Mouse (Mus musculus) limb, embryonic 13.5 days (tissue): ENCODE data around the gene Nosip. TPM values are rescaled to one million over a fixed set of nuclear protein-coding genes. Genes with fewer than 3 reads are reported as not detected.
A peak's percentile ranks its signal among the peaks of the same experiment; 100 is the strongest.

Experiments used
- ATAC-seq: fragments of 200-750 bp; cut with Nextera tagmentation; 2 replicates; pipeline ENCODE4 v1.8.0; 2017; ENCODE audit warnings: low read depth, moderate number of reproducible peaks, moderate TSS enrichment; ENCODE audit not compliant: low FRiP score
- H3K27ac ChIP-seq: fragments of 300-500 bp; sonication (generic); 2 replicates; pipeline ENCODE4 v1.5.1; 2015; ENCODE audit warnings: inconsistent platforms, mild to moderate bottlenecking, moderate library complexity
- H3K27me3 ChIP-seq: fragments of 300-500 bp; sonication (generic); 2 replicates; pipeline ENCODE4 v1.6.1; 2015; ENCODE audit warnings: mild to moderate bottlenecking, inconsistent platforms
- H3K36me3 ChIP-seq: fragments of 300-500 bp; sonication (generic); 2 replicates; pipeline ENCODE4 v1.6.1; 2015; ENCODE audit warnings: inconsistent platforms, mild to moderate bottlenecking, moderate library complexity
- H3K4me1 ChIP-seq: fragments of 300-500 bp; sonication (generic); 2 replicates; pipeline ENCODE4 v1.6.1; 2015; ENCODE audit warnings: inconsistent platforms
- H3K4me2 ChIP-seq: fragments of 300-500 bp; sonication (generic); replicated peaks from 2 replicates; pipeline ENCODE4 v1.6.1; 2015; ENCODE audit warnings: inconsistent platforms, mild to moderate bottlenecking, moderate library complexity
- H3K4me3 ChIP-seq: fragments of 300-500 bp; sonication (generic); 2 replicates; pipeline ENCODE4 v1.5.1; 2015; ENCODE audit warnings: moderate library complexity, mild to moderate bottlenecking, inconsistent platforms
- H3K9ac ChIP-seq: fragments of 300-500 bp; sonication (generic); 2 replicates; pipeline ENCODE4 v1.6.1; 2015; ENCODE audit warnings: mild to moderate bottlenecking, inconsistent platforms
- H3K9me3 ChIP-seq: fragments of 300-500 bp; sonication (generic); 2 replicates; pipeline ENCODE4 v1.6.1; 2016; ENCODE audit warnings: inconsistent platforms
- WGBS: fragments of 180-500 bp; shearing (Covaris S2); methylation state at CpG from one replicate; pipeline ENCODE4 v1.1.7; 2015; 5-methylcytosine and 5-hydroxymethylcytosine counted together
- microRNA counts: library from miRNA; unstranded; fragments of <30 nt; microRNA quantifications from one replicate; lab custom pipeline; 2016
- microRNA-seq: library from miRNA; unstranded; fragments of <30 nt; microRNA quantifications from one replicate; pipeline ENCODE4, GENCODE M21; 2016
- polyA plus RNA-seq: library from polyadenylated mRNA; unstranded; fragments of >200 nt; fragmentation: Nextera tagmentation; extraction: Ambion mirVana; gene quantifications from 2 replicates; pipeline ENCODE4 v1.2.1, GENCODE M21; 2015

The Nosip gene
- polyA plus RNA-seq, 1 experiment from 2014 or later: 71.2 TPM

DNA sequence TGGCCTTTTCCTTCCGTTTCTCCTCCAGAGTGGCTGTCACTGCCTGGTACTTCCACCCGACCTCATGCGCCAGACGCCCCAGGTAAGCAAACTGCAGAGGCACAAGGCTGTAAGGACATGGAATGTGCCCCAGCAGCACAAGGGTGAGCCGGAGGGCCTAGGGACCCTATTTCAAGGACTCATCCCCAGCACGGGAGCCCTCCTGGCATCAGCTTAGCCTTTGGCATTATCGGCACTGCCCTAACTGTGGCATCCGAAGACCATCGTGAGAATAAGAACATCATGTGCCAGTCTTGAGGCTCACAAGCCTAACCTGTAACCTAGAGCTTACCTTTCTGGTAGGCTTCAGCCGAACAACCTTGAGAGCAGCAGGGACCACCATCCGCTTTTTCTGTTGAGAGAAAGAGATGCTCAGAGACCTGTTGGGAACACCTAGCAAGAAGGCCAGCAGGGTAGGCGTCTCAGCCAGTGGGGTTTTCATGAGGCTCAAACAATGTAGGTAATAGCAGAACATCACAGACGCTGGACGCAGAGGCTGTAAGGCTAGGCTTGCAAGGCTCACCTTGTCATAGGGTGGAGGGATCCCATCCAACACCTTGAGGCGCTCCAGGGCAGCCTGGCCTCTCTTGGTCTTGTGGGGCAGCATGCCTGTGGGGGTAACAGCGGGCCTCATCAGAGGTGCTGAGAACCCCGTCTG lies 64.1 kb downstream of the Nosip start:
- no peak for ATAC-seq
- peaks cover 49% of the 10 kb centered on the region for H3K36me3 ChIP-seq
- H3K4me2 ChIP-seq: peak overlapping the region; percentile 94
- H3K9ac ChIP-seq: peak overlapping the region; percentile 100
- peak overlapping the region; percentile 92 for H3K27ac ChIP-seq
- H3K4me3 ChIP-seq: peak overlapping the region; percentile 68
- 74% methylated on average over 17 of the region's 17 CpGs for WGBS
- H3K9me3 ChIP-seq: no peaks in the 10 kb centered on the region
- no peaks in the 10 kb centered on the region for H3K27me3 ChIP-seq
- peaks cover 61% of the 10 kb centered on the region for H3K4me1 ChIP-seq

DNA sequence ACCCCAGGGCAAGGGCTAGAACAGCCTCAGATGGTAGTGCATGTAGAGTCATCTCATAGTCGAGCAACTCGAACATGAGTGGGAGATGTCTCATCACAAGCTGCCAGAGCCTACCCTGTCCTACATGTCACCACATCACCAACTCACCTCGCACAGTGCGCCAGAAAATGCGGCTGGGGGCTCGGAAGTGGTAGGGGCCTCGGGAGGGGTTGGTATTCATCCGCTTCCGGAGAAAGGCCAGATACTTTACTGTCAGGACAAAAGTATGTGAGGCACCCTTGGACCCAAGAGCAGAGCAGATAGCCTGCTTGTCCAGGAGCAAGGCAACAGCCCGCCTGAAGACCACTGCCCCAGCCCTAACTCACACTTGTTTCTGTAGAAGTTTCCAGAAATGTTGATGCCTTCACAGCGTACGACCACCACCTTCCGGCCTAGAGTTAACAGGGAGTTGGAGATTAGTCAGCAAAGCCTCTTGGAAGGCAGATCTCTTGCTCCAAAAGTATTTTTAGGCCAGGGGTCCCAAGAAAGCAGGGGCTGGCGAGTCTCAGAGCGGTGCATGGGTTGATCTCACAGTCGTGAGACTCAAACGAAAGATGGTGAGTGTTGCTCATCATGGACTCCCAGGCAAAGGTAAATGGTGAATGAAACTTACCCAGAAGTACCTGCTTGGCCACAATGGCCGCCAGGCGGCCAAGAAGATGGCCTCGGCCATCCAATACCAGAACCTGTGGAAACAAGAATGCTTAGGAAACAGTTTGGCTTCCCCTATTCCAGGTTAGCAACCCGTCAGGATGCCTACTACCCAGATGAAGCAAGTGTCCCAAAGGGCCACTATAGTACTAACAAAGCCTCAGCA lies 64.8 kb downstream of the Nosip start:
- peak overlapping the region; percentile 92 for H3K27ac ChIP-seq
- no peak for ATAC-seq
- no peaks in the 10 kb centered on the region for H3K27me3 ChIP-seq
- no peaks in the 10 kb centered on the region for H3K9me3 ChIP-seq
- 39% methylated on average over 21 of the region's 21 CpGs for WGBS
- peaks cover 53% of the 10 kb centered on the region for H3K4me1 ChIP-seq
- peak overlapping the region; percentile 68 for H3K4me3 ChIP-seq
- H3K36me3 ChIP-seq: peaks cover 41% of the 10 kb centered on the region
- H3K4me2 ChIP-seq: peak overlapping the region; percentile 94
- H3K9ac ChIP-seq: peak overlapping the region; percentile 100

MicroRNAs within 50 kb of the gene (microRNA counts, 519-probe panel; counts per million panel counts)
- 1,812 counts per million, percentile 21 among the panel's probes with 10 or more counts for microRNA mmu-miR-150 (lab: Ali Mortazavi, UCI)

Small RNA genes within 50 kb of the gene (microRNA-seq; reads per million reads assigned to microRNA genes)
- gene Mir150: 5.9 reads per million, percentile 20 among the genes with 10 or more reads in this experiment
- gene Mir5121: 14.6 reads per million, percentile 31 among the genes with 10 or more reads in this experiment
- gene Mir7054: 0.52 reads per million

Other genes with a start within 250 kb of the Nosip start
- gene Nup62, start 246.3 kb upstream of the Nosip start, polyA plus RNA-seq: 97.3 and 102 TPM in 2 replicates
- gene Il4i1, start 246.0 kb upstream of the Nosip start, polyA plus RNA-seq: 1.4 and 2.5 TPM in 2 replicates
- 3.2 and 3.6 TPM in 2 replicates for gene Atf5, start 245.8 kb upstream of the Nosip start, polyA plus RNA-seq
- gene Akt1s1, start 213.4 kb upstream of the Nosip start, polyA plus RNA-seq: 112 and 122 TPM in 2 replicates
- gene Tbc1d17, start 213.3 kb upstream of the Nosip start, polyA plus RNA-seq: 86.0 and 90.5 TPM in 2 replicates
- 33.1 and 33.9 TPM in 2 replicates for gene Pnkp, start 205.3 kb upstream of the Nosip start, polyA plus RNA-seq
- 502 and 514 TPM in 2 replicates for gene Ptov1, start 192.6 kb upstream of the Nosip start, polyA plus RNA-seq
- gene Med25, start 169.7 kb upstream of the Nosip start, polyA plus RNA-seq: 118 and 119 TPM in 2 replicates
- gene Fuz, start 166.3 kb upstream of the Nosip start, polyA plus RNA-seq: 23.0 and 25.8 TPM in 2 replicates
- gene Ap2a1, start 132.9 kb upstream of the Nosip start, polyA plus RNA-seq: 76.1 and 81.6 TPM in 2 replicates
- 0.23 and 0.25 TPM in 2 replicates for gene Tsks, start 119.2 kb upstream of the Nosip start, polyA plus RNA-seq
- gene Cpt1c, start 87.6 kb upstream of the Nosip start, polyA plus RNA-seq: 33.9 and 35.0 TPM in 2 replicates
- 670 and 703 TPM in 2 replicates for gene Prmt1, start 75.9 kb upstream of the Nosip start, polyA plus RNA-seq
- 94.6 and 96.8 TPM in 2 replicates for gene Irf3, start 64.8 kb upstream of the Nosip start, polyA plus RNA-seq
- 77.3 and 78.4 TPM in 2 replicates for gene Bcl2l12, start 63.7 kb upstream of the Nosip start, polyA plus RNA-seq
- gene Scaf1, start 46.1 kb upstream of the Nosip start, polyA plus RNA-seq: 38.6 and 40.7 TPM in 2 replicates
- gene Rras, start 44.5 kb upstream of the Nosip start, polyA plus RNA-seq: 27.5 and 29.1 TPM in 2 replicates
- gene Prr12, start 9.5 kb upstream of the Nosip start, polyA plus RNA-seq: 14.5 and 15.3 TPM in 2 replicates
- 22.3 and 24.5 TPM in 2 replicates for gene Prrg2, start 248 bp downstream of the Nosip start, polyA plus RNA-seq
- 462 and 483 TPM in 2 replicates for gene Rcn3, start 29.8 kb downstream of the Nosip start, polyA plus RNA-seq
- gene Fcgrt, start 41.4 kb downstream of the Nosip start, polyA plus RNA-seq: 44.0 and 45.4 TPM in 2 replicates
- 1,512 and 1,535 TPM in 2 replicates for gene Rps11, start 62.0 kb downstream of the Nosip start, polyA plus RNA-seq
- 1,305 and 1,326 TPM in 2 replicates for gene Rpl13a, start 66.3 kb downstream of the Nosip start, polyA plus RNA-seq
- gene Gm45713, start 73.8 kb downstream of the Nosip start, polyA plus RNA-seq: 0.60 and 0.75 TPM in 2 replicates
- gene Flt3l, start 74.0 kb downstream of the Nosip start, polyA plus RNA-seq: 1.0 and 1.2 TPM in 2 replicates
- gene Pih1d1, start 91.9 kb downstream of the Nosip start, polyA plus RNA-seq: 86.9 and 87.1 TPM in 2 replicates
- 45.1 and 46.4 TPM in 2 replicates for gene Aldh16a1, start 92.2 kb downstream of the Nosip start, polyA plus RNA-seq
- gene Slc17a7, start 101.5 kb downstream of the Nosip start, polyA plus RNA-seq: 0.19 and 0.23 TPM in 2 replicates
- gene Gfy, start 117.1 kb downstream of the Nosip start, polyA plus RNA-seq: not detected in 2 replicates
- not detected in 2 replicates for gene Pth2, start 118.6 kb downstream of the Nosip start, polyA plus RNA-seq
- gene Ccdc155, start 142.5 kb downstream of the Nosip start, polyA plus RNA-seq: 0.93 and 1.4 TPM in 2 replicates
- 1.3 and 1.4 TPM in 2 replicates for gene Dkkl1, start 149.7 kb downstream of the Nosip start, polyA plus RNA-seq
- gene Tead2, start 153.3 kb downstream of the Nosip start, polyA plus RNA-seq: 259 and 263 TPM in 2 replicates
- 1.3 and 2.1 TPM in 2 replicates for gene Cd37, start 176.7 kb downstream of the Nosip start, polyA plus RNA-seq
- 0.28 and 0.43 TPM in 2 replicates for gene Slc6a16, start 178.7 kb downstream of the Nosip start, polyA plus RNA-seq
- gene Slc6a21, start 215.1 kb downstream of the Nosip start, polyA plus RNA-seq: not detected in 2 replicates